Mouse (Mus musculus): ENCODE results near the gene A3galt2. TPM values are rescaled to one million over a fixed set of nuclear protein-coding genes. Genes with fewer than 3 reads are reported as not detected.

A3galt2 gene
- polyA plus RNA-seq, 1 experiment, result 0.13 TPM

DNA sequence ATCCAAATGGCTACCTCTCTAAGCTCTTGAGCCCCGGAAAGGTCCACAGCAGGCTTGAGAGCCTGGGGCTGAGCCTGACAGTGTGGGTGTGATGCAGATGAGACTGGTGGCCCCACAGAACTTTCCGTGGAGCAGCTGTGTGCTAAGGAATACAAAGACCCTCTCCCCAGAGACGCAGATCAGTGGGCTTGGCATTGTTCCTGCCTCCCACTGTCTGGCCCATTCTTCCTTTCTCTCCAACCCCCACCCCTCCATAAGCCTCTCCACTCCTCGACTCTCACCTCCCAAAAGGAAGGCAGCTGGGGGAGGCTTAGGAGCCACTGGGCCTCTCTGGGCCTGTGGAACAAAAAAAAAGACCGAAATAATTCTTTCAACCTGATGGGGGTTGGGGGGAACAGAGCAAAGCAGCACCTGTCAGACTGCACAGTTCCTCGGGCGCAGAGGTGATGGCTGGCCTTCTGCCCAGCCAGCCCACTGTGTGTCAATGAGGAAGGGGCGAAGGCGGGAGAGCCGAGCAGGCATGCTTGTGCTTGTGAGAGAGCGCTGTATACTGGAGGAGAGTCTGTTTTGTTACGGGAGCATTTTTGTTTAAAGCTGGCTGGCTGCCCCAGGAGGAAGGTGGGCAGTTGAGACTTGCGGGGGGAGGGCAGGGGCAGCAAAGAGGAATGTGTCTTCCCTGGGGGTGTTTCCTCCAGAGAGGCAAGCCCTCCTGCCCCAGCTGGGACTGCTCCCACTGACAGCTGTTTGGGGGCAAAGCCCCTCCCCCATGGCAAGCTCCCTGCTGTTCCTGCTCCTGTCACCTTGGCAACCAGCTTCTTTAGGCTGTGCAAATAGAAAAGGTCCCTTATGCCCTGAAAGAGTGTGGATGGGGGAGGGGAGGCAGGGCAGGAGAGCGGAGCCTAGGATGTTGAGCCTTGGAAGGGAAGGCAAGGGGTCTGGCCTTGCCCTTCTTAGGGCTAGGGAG, 39.6 kb upstream of the A3galt2 start:
- Histone ChIP-seq H3K27me3 (ENCODE audit: control insufficient read depth, insufficient read depth, insufficient read length) (no peaks in the 10 kb centered on the region), H3K4me3 (no peak overlapping the region), H3K36me3 (ENCODE audit: control insufficient read depth, insufficient read depth) (no peaks in the 10 kb centered on the region), H3K4me2 (ENCODE audit: low read depth) (peak overlapping the region; percentile 0), H3K79me2 (ENCODE audit: control insufficient read depth, insufficient read depth) (no peaks in the 10 kb centered on the region), H3ac (ENCODE audit: control insufficient read depth, insufficient read length) (no peak overlapping the region)
- TF ChIP-seq E2F4 (IDR thresholded peaks at IDR 0.05; ENCODE audit: insufficient read depth) (no peak), MAX (IDR thresholded peaks at IDR 0.05; ENCODE audit: low read depth) (no peak), USF1 (IDR thresholded peaks at IDR 0.05; ENCODE audit: low read depth) (no peak), MYOG (IDR thresholded peaks at IDR 0.05; ENCODE audit: control insufficient read depth in 1 of 3, insufficient read depth in 1 of 3, insufficient read length in 2 of 3, low read depth in 2 of 3) (peak in 2 of 3 experiments; percentile 57 to 62), POLR2A (IDR thresholded peaks at IDR 0.05; ENCODE audit: insufficient read length, low read depth) (no peak), CEBPB (IDR thresholded peaks at IDR 0.05; ENCODE audit: insufficient read depth, poor library complexity, severe bottlenecking) (no peak), MYOD1 (IDR thresholded peaks at IDR 0.05; ENCODE audit: control insufficient read depth in 1 of 3, insufficient read length in 2 of 3, low read depth in 2 of 3) (peak in 2 of 3 experiments; percentile 65 to 74)

DNA sequence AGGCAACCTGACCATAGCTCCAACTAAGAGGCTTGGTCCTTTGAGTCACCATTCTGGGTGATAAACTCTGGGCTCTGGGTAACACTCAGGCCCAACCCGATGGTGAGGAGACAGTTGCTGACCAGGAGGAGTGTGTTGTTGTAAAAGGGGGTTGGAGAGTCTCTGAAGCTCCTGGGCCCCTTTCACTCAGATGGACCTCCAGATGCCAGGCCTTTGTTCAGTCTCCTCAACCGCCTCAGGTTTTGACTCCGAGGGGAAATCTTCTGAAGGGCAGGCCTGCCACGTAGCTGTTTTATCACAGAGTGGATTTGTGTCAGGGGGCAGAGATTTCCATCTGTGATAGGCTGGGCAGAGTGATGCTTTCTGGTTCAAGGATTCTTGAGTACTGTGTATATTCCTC, 38.9 kb upstream of the A3galt2 start:
- Histone ChIP-seq H3K36me3 (ENCODE audit: control insufficient read depth, insufficient read depth) (no peaks in the 10 kb centered on the region), H3K27me3 (ENCODE audit: control insufficient read depth, insufficient read depth, insufficient read length) (no peaks in the 10 kb centered on the region), H3K4me2 (ENCODE audit: low read depth) (no peak overlapping the region), H3K4me3 (no peak overlapping the region), H3ac (ENCODE audit: control insufficient read depth, insufficient read length) (no peak overlapping the region), H3K79me2 (ENCODE audit: control insufficient read depth, insufficient read depth) (no peaks in the 10 kb centered on the region)
- TF ChIP-seq MYOG (IDR thresholded peaks at IDR 0.05; ENCODE audit: control insufficient read depth in 1 of 3, insufficient read depth in 1 of 3, insufficient read length in 2 of 3, low read depth in 2 of 3), result no peak
- TF ChIP-seq POLR2A (IDR thresholded peaks at IDR 0.05; ENCODE audit: insufficient read length, low read depth), result no peak
- no peak for TF ChIP-seq TCF12 (IDR thresholded peaks at IDR 0.05; ENCODE audit: insufficient read depth, poor library complexity, severe bottlenecking)
- TF ChIP-seq SRF (IDR thresholded peaks at IDR 0.05; ENCODE audit: control insufficient read depth, insufficient read length, low read depth), result no peak

DNA sequence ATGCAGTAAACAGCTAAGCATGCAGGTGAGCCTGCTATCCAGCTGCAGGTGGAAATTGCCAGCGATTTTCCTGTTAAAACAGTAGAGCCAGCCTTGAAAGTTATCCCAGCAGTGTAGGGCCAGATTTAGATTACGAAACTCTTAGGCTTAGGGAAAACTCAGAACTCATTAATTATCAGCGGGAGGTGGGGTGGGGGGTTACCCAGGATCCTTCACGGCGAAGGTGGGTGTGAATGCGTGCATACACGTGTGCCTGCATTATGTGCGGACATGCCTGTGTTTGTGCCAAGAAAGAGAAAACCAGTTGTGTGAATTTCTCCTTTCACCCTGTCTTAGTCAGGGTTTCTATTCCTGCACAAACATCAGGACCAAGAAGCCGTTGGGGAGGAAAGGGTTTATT, 38.4 kb upstream of the A3galt2 start:
- Histone ChIP-seq H3K36me3 (ENCODE audit: control insufficient read depth, insufficient read depth) (no peaks in the 10 kb centered on the region), H3K4me2 (ENCODE audit: low read depth) (no peak overlapping the region), H3K79me2 (ENCODE audit: control insufficient read depth, insufficient read depth) (no peaks in the 10 kb centered on the region), H3K4me3 (no peak overlapping the region), H3K27me3 (ENCODE audit: control insufficient read depth, insufficient read depth, insufficient read length) (no peaks in the 10 kb centered on the region), H3ac (ENCODE audit: control insufficient read depth, insufficient read length) (no peak overlapping the region)
- no peak for TF ChIP-seq REST (IDR thresholded peaks at IDR 0.05; ENCODE audit: insufficient read depth, insufficient read length)
- no peak for TF ChIP-seq MAX (IDR thresholded peaks at IDR 0.05; ENCODE audit: low read depth)
- no peak for TF ChIP-seq MYOD1 (IDR thresholded peaks at IDR 0.05; ENCODE audit: control insufficient read depth in 1 of 3, insufficient read length in 2 of 3, low read depth in 2 of 3)
- TF ChIP-seq POLR2A (IDR thresholded peaks at IDR 0.05; ENCODE audit: insufficient read length, low read depth), result no peak
- no peak for TF ChIP-seq TCF3 (IDR thresholded peaks at IDR 0.05; ENCODE audit: insufficient read length, low read depth)
- no peak for TF ChIP-seq USF1 (IDR thresholded peaks at IDR 0.05; ENCODE audit: low read depth)
- TF ChIP-seq E2F4 (IDR thresholded peaks at IDR 0.05; ENCODE audit: insufficient read depth), result no peak
- no peak for TF ChIP-seq SRF (IDR thresholded peaks at IDR 0.05; ENCODE audit: control insufficient read depth, insufficient read length, low read depth)

DNA sequence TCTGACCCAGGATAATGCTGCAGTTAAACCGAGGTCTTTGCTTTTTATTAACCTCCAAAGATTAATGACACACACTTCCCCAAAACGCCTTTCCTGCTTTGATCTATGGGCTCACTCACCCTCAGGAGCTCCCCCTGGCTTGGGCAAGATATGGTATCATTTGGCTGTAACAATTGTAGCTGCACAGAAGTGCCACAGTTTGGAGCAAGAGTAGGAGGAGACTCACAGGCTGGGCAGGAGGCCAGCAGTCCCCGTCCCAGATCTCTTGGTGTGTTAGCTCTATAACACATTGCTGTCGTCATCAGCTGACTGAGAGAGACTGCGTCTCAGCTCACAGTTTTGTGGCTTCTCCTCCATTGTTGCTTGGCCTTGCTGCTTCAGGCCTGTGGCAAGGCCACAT, 35.1 kb upstream of the A3galt2 start:
- no peak overlapping the region for H3K4me3 ChIP-seq
- TF ChIP-seq TCF12 (IDR thresholded peaks at IDR 0.05; ENCODE audit: insufficient read depth, poor library complexity, severe bottlenecking), result no peak
- TF ChIP-seq REST (IDR thresholded peaks at IDR 0.05; ENCODE audit: insufficient read depth, insufficient read length), result no peak
- no peak for TF ChIP-seq MAX (IDR thresholded peaks at IDR 0.05; ENCODE audit: low read depth)
- no peak for TF ChIP-seq POLR2AphosphoS2 (IDR thresholded peaks at IDR 0.05; ENCODE audit: insufficient read length, low read depth)
- TF ChIP-seq MYOD1 (IDR thresholded peaks at IDR 0.05; ENCODE audit: control insufficient read depth in 1 of 3, insufficient read length in 2 of 3, low read depth in 2 of 3), result no peak
- TF ChIP-seq POLR2A (IDR thresholded peaks at IDR 0.05; ENCODE audit: insufficient read length, low read depth), result no peak
- no peak for TF ChIP-seq E2F4 (IDR thresholded peaks at IDR 0.05; ENCODE audit: insufficient read depth)
- TF ChIP-seq SRF (IDR thresholded peaks at IDR 0.05; ENCODE audit: control insufficient read depth, insufficient read length, low read depth), result no peak
- no peak overlapping the region for H3ac ChIP-seq (ENCODE audit: control insufficient read depth, insufficient read length)
- H3K79me2 ChIP-seq (ENCODE audit: control insufficient read depth, insufficient read depth), result no peaks in the 10 kb centered on the region
- H3K27me3 ChIP-seq (ENCODE audit: control insufficient read depth, insufficient read depth, insufficient read length), result no peaks in the 10 kb centered on the region
- H3K36me3 ChIP-seq (ENCODE audit: control insufficient read depth, insufficient read depth), result no peaks in the 10 kb centered on the region
- no peak overlapping the region for H3K4me2 ChIP-seq (ENCODE audit: low read depth)

DNA sequence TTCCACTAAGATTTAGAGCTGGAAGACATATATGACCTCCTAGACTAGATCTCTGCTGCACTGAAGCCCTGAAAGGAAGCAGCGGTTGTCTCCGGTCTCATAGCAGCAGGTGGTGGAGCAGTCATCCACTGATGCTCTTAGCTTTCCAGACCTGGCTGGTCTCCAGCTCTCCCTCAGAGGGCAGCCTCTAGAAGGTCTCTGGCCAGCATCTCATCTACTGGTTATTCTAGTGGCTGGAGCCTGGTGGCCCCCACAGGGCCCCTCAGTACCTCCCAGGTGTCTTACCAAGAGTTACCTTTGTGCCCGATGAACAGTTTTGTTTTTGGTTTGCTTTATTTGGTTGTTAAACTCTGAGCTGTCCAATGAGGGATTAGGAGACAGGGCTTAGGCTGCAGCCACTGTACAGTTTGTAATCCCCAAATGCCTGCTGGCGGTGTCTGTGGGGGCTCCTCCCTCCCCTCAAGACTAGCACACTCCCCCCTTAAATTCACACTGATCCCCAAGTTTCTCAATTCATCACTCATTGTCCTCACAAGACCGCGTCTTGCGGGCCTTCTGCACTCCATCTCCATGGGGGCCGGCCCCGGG, 34.0 kb upstream of the A3galt2 start:
- no peaks in the 10 kb centered on the region for H3K36me3 ChIP-seq (ENCODE audit: control insufficient read depth, insufficient read depth)
- H3K4me2 ChIP-seq (ENCODE audit: low read depth), result no peak overlapping the region
- no peaks in the 10 kb centered on the region for H3K27me3 ChIP-seq (ENCODE audit: control insufficient read depth, insufficient read depth, insufficient read length)
- TF ChIP-seq MYOG (IDR thresholded peaks at IDR 0.05; ENCODE audit: control insufficient read depth in 1 of 3, insufficient read depth in 1 of 3, insufficient read length in 2 of 3, low read depth in 2 of 3), result no peak
- no peak for TF ChIP-seq TCF3 (IDR thresholded peaks at IDR 0.05; ENCODE audit: insufficient read length, low read depth)
- no peak for TF ChIP-seq MYOD1 (IDR thresholded peaks at IDR 0.05; ENCODE audit: control insufficient read depth in 1 of 3, insufficient read length in 2 of 3, low read depth in 2 of 3)
- no peak for TF ChIP-seq CEBPB (IDR thresholded peaks at IDR 0.05; ENCODE audit: insufficient read depth, poor library complexity, severe bottlenecking)
- no peak for TF ChIP-seq MAX (IDR thresholded peaks at IDR 0.05; ENCODE audit: low read depth)
- no peak for TF ChIP-seq TCF12 (IDR thresholded peaks at IDR 0.05; ENCODE audit: insufficient read depth, poor library complexity, severe bottlenecking)
- no peak for TF ChIP-seq E2F4 (IDR thresholded peaks at IDR 0.05; ENCODE audit: insufficient read depth)
- TF ChIP-seq REST (IDR thresholded peaks at IDR 0.05; ENCODE audit: insufficient read depth, insufficient read length), result no peak
- TF ChIP-seq USF1 (IDR thresholded peaks at IDR 0.05; ENCODE audit: low read depth), result no peak
- TF ChIP-seq POLR2A (IDR thresholded peaks at IDR 0.05; ENCODE audit: insufficient read length, low read depth), result no peak
- no peak for TF ChIP-seq POLR2AphosphoS2 (IDR thresholded peaks at IDR 0.05; ENCODE audit: insufficient read length, low read depth)
- no peak for TF ChIP-seq SRF (IDR thresholded peaks at IDR 0.05; ENCODE audit: control insufficient read depth, insufficient read length, low read depth)
- H3K79me2 ChIP-seq (ENCODE audit: control insufficient read depth, insufficient read depth), result no peaks in the 10 kb centered on the region
- H3ac ChIP-seq (ENCODE audit: control insufficient read depth, insufficient read length), result no peak overlapping the region
- no peak overlapping the region for H3K4me3 ChIP-seq

All from myocyte (in vitro differentiated cells).